ENCODE assay signal across 8 mouse cellular contexts in genomic region chr9:75409852-75410378, GRCm38 (mm10). TPM values are rescaled to one million over a fixed set of nuclear protein-coding genes. Genes with fewer than 3 reads are reported as not detected.
A peak's percentile ranks its signal among the peaks of the same experiment; 100 is the strongest.
DNase-seq lines count a peak whose midpoint lies in the region; ATAC-seq and TF ChIP-seq lines count a peak whose summit lies in the region.

TSS of gene Mapk6 (minus strand) at chr9:75410005.

- CTCF ChIA-PET in Patski (lab: Charles Lee): interaction anchor here (1.0 to 1.7 kb wide), 7 partner anchors 10 to 47 kb away, joined by 3 to 5 read pairs (median 4); no protein-coding TSS in a partner anchor

- H3K9me3 ChIP-seq in hindbrain, embryonic 11.5 days (ENCODE audit: control insufficient read depth, low read length): no peaks in the 10 kb centered on the region
- H3K9me3 ChIP-seq in lung, embryonic 16.5 days (ENCODE audit: control insufficient read depth, low read length): no peaks in the 10 kb centered on the region

- H3K4me2 ChIP-seq in hindbrain, embryonic 11.5 days (replicated peaks; ENCODE audit: low read depth, low read length): peak within 1 kb of the TSS; percentile 83
- peak within 1 kb of the TSS; percentile 85 for H3K4me2 ChIP-seq in lung, embryonic 16.5 days (ENCODE audit: low read depth, low read length)

- POLR2A ChIA-PET in Patski (lab: Charles Lee): interaction anchor here (1.1 to 2.3 kb wide), 5 partner anchors 9 to 30 kb away, joined by 3 to 16 read pairs (median 3); no protein-coding TSS in a partner anchor

- H3K4me1 ChIP-seq in hindbrain, embryonic 11.5 days (replicated peaks; ENCODE audit: control insufficient read depth, insufficient read depth, low read length): no peaks in the 10 kb centered on the region; the same call in 1 of the 2 replicates
- peaks cover 24% of the 10 kb centered on the region for H3K4me1 ChIP-seq in lung, embryonic 16.5 days (replicated peaks; ENCODE audit: control insufficient read depth, insufficient read depth, low read length)

- H3K27me3 ChIP-seq in Patski: no peaks in the 10 kb centered on the region
- no peaks in the 10 kb centered on the region for H3K27me3 ChIP-seq in hindbrain, embryonic 11.5 days (ENCODE audit: control insufficient read depth, insufficient read depth, low read length)
- H3K27me3 ChIP-seq in lung, embryonic 16.5 days (ENCODE audit: control insufficient read depth, insufficient read depth, low read depth, low read length): no peaks in the 10 kb centered on the region

- H3K27ac ChIP-seq in hindbrain, embryonic 11.5 days (ENCODE audit: low read depth, low read length): peak within 1 kb of the TSS; percentile 100
- peak within 1 kb of the TSS; percentile 98 for H3K27ac ChIP-seq in lung, embryonic 16.5 days (ENCODE audit: low read length)

- ATAC-seq in Patski: peak; percentile 81
- peak; percentile 93 for ATAC-seq in hindbrain, embryonic 11.5 days (ENCODE audit: low FRiP score)
- ATAC-seq in lung, embryonic 16.5 days (ENCODE audit: low read depth): peak; percentile 94

- no peak for TF ChIP-seq CTCF in Patski (IDR thresholded peaks at IDR 0.05)

- H3K36me3 ChIP-seq in hindbrain, embryonic 11.5 days (ENCODE audit: control insufficient read depth, insufficient read depth, low read length): no peaks in the 10 kb centered on the region
- H3K36me3 ChIP-seq in lung, embryonic 16.5 days (ENCODE audit: control insufficient read depth, insufficient read depth, low read length): no peaks in the 10 kb centered on the region

- H3K9ac ChIP-seq in hindbrain, embryonic 11.5 days (ENCODE audit: low read depth, low read length): peak within 1 kb of the TSS; percentile 84
- peak within 1 kb of the TSS; percentile 97 for H3K9ac ChIP-seq in lung, embryonic 16.5 days (ENCODE audit: low read length)

- in situ Hi-C loops in Patski (cut with MboI; ENCODE audit: low pct_unique_long_range_greater_than_20kb): no loop called here

- H3K4me3 ChIP-seq in hindbrain, embryonic 11.5 days (ENCODE audit: low read depth, low read length): peak within 1 kb of the TSS; percentile 77
- peak within 1 kb of the TSS; percentile 73 for H3K4me3 ChIP-seq in lung, embryonic 16.5 days (ENCODE audit: low read length)

- no peak for DNase-seq in Patski (ENCODE audit: low read depth, low spot score)
- peak; percentile 99 for DNase-seq in cerebellum, postnatal 10 days
- peak; percentile 96 to 97 for DNase-seq in frontal cortex, postnatal 10 days (ENCODE audit: low spot score in 2 of 2)
- peak; percentile 98 for DNase-seq in hindbrain, embryonic 11.5 days (ENCODE audit: low spot score)
- peak; percentile 95 for DNase-seq in layer of hippocampus, adult 9-11 months
- DNase-seq in ovary, adult 18-20 months (ENCODE audit: low spot score): peak; percentile 92
- peak; percentile 96 for DNase-seq in thymus, postnatal 0 days (ENCODE audit: low spot score)

- under 1% methylated on average over 48 of the region's 58 CpGs for WGBS in hindbrain, embryonic 11.5 days
- under 1% methylated on average over 58 of the region's 58 CpGs for WGBS in lung, embryonic 16.5 days

RNA-seq across cellular contexts. Expression of gene Mapk6, which starts in this region (rescaled TPM):
- 74.9 TPM for polyA plus RNA-seq in Patski (2021)
- polyA plus RNA-seq in hindbrain, embryonic 11.5 days (2014; fragmentation: Nextera tagmentation; extraction: Ambion mirVana): 198 and 217 TPM in 2 replicates
- polyA plus RNA-seq in lung, embryonic 16.5 days (2015; fragmentation: Nextera tagmentation; extraction: Ambion mirVana): 41.8 and 47.4 TPM in 2 replicates
- polyA plus RNA-seq in thymus, postnatal 0 days (2015; fragmentation: Nextera tagmentation; extraction: Ambion mirVana): 47.4 and 51.9 TPM in 2 replicates
